Mouse (Mus musculus) lung, embryonic 15.5 days (tissue): ENCODE results near the gene Muc15. TPM values are rescaled to one million over a fixed set of nuclear protein-coding genes. Genes with fewer than 3 reads are reported as not detected.

Source experiments
- polyA plus RNA-seq: library from polyadenylated mRNA; unstranded; fragments of >200 nt; fragmentation: Nextera tagmentation; extraction: Ambion mirVana; gene quantifications from 2 replicates; pipeline ENCODE4 v1.2.1, GENCODE M21; 2015

The Muc15 gene
- polyA plus RNA-seq, 1 experiment from 2014 or later, result not detected

Other genes with a start within 250 kb of the Muc15 start
- not detected in 2 replicates for gene Slc5a12, start 124.0 kb upstream of the Muc15 start, polyA plus RNA-seq
- 0.02 and 0.08 TPM in 2 replicates for gene Ano3, start 229.6 kb downstream of the Muc15 start, polyA plus RNA-seq